Mouse (Mus musculus) heart, adult 10 weeks (tissue): Measurements from ENCODE around the gene Ap1s1. TPM values are rescaled to one million over a fixed set of nuclear protein-coding genes. Genes with fewer than 3 reads are reported as not detected.

Experiments
- polyA plus RNA-seq: library from polyadenylated mRNA; stranded (reverse); fragments of 350-450 nt; fragmentation: Illumina TruSeq; extraction: RNeasy Lipid Tissue Mini Kit (QIAGEN cat#74804); gene quantifications from one replicate; pipeline ENCODE4 v1.2.3, GENCODE M21; 2014; ENCODE audit warnings: low read depth, low replicate concordance

Ap1s1 gene
- 49.5 TPM for polyA plus RNA-seq

GRCm38 (mm10) chr5:137045402-137046323, at the start of gene Ap1s1:
Gene Ap1s1 (minus strand): TSS chr5:137046135.

GRCm38 (mm10) chr5:137072079-137072960, 26.4 kb upstream of the Ap1s1 start, which contains the start of gene Serpine1:
Gene Serpine1 (minus strand): TSS chr5:137072268.

GRCm38 (mm10) chr5:137026092-137026491, 19.8 kb downstream of the Ap1s1 start, which contains the start of gene Vgf:
Gene Vgf (plus strand): TSS chr5:137026392.

GRCm38 (mm10) chr5:136987934-136988271, 58.0 kb downstream of the Ap1s1 start, which contains the start of gene Znhit1:
Gene Znhit1 (minus strand): TSS chr5:136988021.

GRCm38 (mm10) chr5:136986695-136987137, 59.2 kb downstream of the Ap1s1 start, which contains the start of gene Plod3:
Gene Plod3 (plus strand): TSS chr5:136987019.

Other genes with a start within 250 kb of the Ap1s1 start
- gene Col26a1, start 162.9 kb downstream of the Ap1s1 start, polyA plus RNA-seq, result 0.21 TPM
- gene Ift22, start 138.0 kb downstream of the Ap1s1 start, polyA plus RNA-seq, result 9.9 TPM
- gene Fis1, start 92.9 kb downstream of the Ap1s1 start, polyA plus RNA-seq, result 165 TPM
- gene Cldn15, start 79.5 kb downstream of the Ap1s1 start, polyA plus RNA-seq, result 11.8 TPM
- 26.7 TPM for gene Plod3, start 59.1 kb downstream of the Ap1s1 start, polyA plus RNA-seq
- 75.9 TPM for gene Znhit1, start 58.1 kb downstream of the Ap1s1 start, polyA plus RNA-seq
- gene Vgf, start 19.7 kb downstream of the Ap1s1 start, polyA plus RNA-seq, result not detected
- 15.7 TPM for gene Serpine1, start 26.1 kb upstream of the Ap1s1 start, polyA plus RNA-seq
- 12.1 TPM for gene Trim56, start 70.1 kb upstream of the Ap1s1 start, polyA plus RNA-seq
- not detected for gene Muc3, start 103.2 kb upstream of the Ap1s1 start, polyA plus RNA-seq
- 0.24 TPM for gene Muc3a, start 166.3 kb upstream of the Ap1s1 start, polyA plus RNA-seq
- 2.8 TPM for gene Ache, start 241.4 kb upstream of the Ap1s1 start, polyA plus RNA-seq
- gene Ufsp1, start 248.5 kb upstream of the Ap1s1 start, polyA plus RNA-seq, result 9.2 TPM